Mouse (Mus musculus): Measurements from ENCODE around the gene Dnmbp.

Gene Dnmbp

GRCm38 (mm10) chr19:43949111-43949810 is 9.3 kb upstream of the Dnmbp start:
- in situ Hi-C loops (cut with MboI, MseI): no loop called here

GRCm38 (mm10) chr19:43944566-43944965 is 4.6 kb upstream of the Dnmbp start:
- in situ Hi-C loops (cut with MboI, MseI): no loop called here

- in situ Hi-C loops (cut with MboI, MseI): no loop called here
These were observed 3.1 kb upstream of the Dnmbp start for GRCm38 (mm10) chr19:43943076-43943475.

- in situ Hi-C loops (cut with MboI, MseI): no loop called here
These were observed 721 bp downstream of the Dnmbp start for GRCm38 (mm10) chr19:43939171-43939768.

- in situ Hi-C loops (cut with MboI, MseI): no loop called here
These were observed 1.6 kb downstream of the Dnmbp start for GRCm38 (mm10) chr19:43938355-43938754.

GRCm38 (mm10) chr19:43930926-43931325 is 9.1 kb downstream of the Dnmbp start:
- in situ Hi-C loops (cut with MboI, MseI): no loop called here

- in situ Hi-C loops (cut with MboI, MseI): no loop called here
These were observed 9.6 kb downstream of the Dnmbp start for GRCm38 (mm10) chr19:43930366-43930765.

GRCm38 (mm10) chr19:43929869-43930268 is 10.1 kb downstream of the Dnmbp start:
- in situ Hi-C loops (cut with MboI, MseI): no loop called here

- in situ Hi-C loops (cut with MboI, MseI): no loop called here
These were observed 12.0 kb downstream of the Dnmbp start for GRCm38 (mm10) chr19:43927967-43928366.

GRCm38 (mm10) chr19:43927057-43927456 is 12.9 kb downstream of the Dnmbp start:
- in situ Hi-C loops (cut with MboI, MseI): no loop called here

GRCm38 (mm10) chr19:43926141-43926987 is 13.6 kb downstream of the Dnmbp start:
- in situ Hi-C loops (cut with MboI, MseI): no loop called here

GRCm38 (mm10) chr19:43924361-43924760 is 15.6 kb downstream of the Dnmbp start:
- in situ Hi-C loops (cut with MboI, MseI): no loop called here

GRCm38 (mm10) chr19:43922963-43923362 is 17.0 kb downstream of the Dnmbp start:
- in situ Hi-C loops (cut with MboI, MseI): no loop called here

GRCm38 (mm10) chr19:43921410-43921809 is 18.6 kb downstream of the Dnmbp start:
- in situ Hi-C loops (cut with MboI, MseI): no loop called here

GRCm38 (mm10) chr19:43920453-43921300 is 19.3 kb downstream of the Dnmbp start:
- in situ Hi-C loops (cut with MboI, MseI): no loop called here

- in situ Hi-C loops (cut with MboI, MseI): no loop called here
These were observed 20.1 kb downstream of the Dnmbp start for GRCm38 (mm10) chr19:43919841-43920240.

GRCm38 (mm10) chr19:43918834-43919233 is 21.2 kb downstream of the Dnmbp start:
- in situ Hi-C loops (cut with MboI, MseI): no loop called here

- in situ Hi-C loops (cut with MboI, MseI): no loop called here
These were observed 22.2 kb downstream of the Dnmbp start for GRCm38 (mm10) chr19:43917763-43918162.

- in situ Hi-C loops (cut with MboI, MseI): no loop called here
These were observed 22.6 kb downstream of the Dnmbp start for GRCm38 (mm10) chr19:43917406-43917691.

- in situ Hi-C loops (cut with MboI, MseI): no loop called here
These were observed 23.2 kb downstream of the Dnmbp start for GRCm38 (mm10) chr19:43916586-43917405.

- in situ Hi-C loops (cut with MboI, MseI): no loop called here
These were observed 24.6 kb downstream of the Dnmbp start for GRCm38 (mm10) chr19:43915431-43915830.

Measured in regulatory T cell (primary cell).